Mouse (Mus musculus) ZHBTc4 (cell line): Measurements from ENCODE around the gene Elk4.

Source experiments
- DNase-seq: peaks from one replicate; pipeline ENCODE4 v3.0.0-alpha.2; 2011; ENCODE audit warnings: low read depth, low spot score

The Elk4 gene

GRCm38 (mm10) chr1:132012861-132013260, 5.5 kb downstream of the Elk4 start:
- no peak for DNase-seq

GRCm38 (mm10) chr1:132014800-132015199, 7.4 kb downstream of the Elk4 start:
- DNase-seq = peak; percentile 55

DNA sequence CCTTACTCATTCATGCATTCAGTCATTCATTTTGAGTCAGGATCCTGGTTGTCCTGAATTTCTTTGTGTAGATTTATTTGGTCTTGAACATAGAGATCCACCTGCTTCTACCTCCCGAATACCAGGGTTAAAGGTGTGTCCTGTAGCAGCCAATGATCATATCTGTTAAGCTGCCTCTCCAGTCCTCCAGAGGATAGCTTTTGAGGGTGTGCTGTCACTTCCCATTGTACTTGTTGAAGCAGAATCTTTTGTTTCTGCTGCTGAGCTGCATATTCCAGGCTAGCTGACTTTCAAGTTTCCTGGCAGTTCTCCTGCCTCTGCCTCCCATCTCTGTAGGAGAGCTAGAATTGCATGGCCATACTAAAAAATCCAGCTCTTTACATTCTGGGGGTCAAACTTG, 9.3 kb downstream of the Elk4 start:
- peak; percentile 62 for DNase-seq

GRCm38 (mm10) chr1:132019876-132020275, 12.5 kb downstream of the Elk4 start:
- no peak for DNase-seq

GRCm38 (mm10) chr1:132022107-132022506, 14.7 kb downstream of the Elk4 start:
- no peak for DNase-seq

- no peak for DNase-seq
These were observed 19.7 kb downstream of the Elk4 start for GRCm38 (mm10) chr1:132026925-132027646.

DNA sequence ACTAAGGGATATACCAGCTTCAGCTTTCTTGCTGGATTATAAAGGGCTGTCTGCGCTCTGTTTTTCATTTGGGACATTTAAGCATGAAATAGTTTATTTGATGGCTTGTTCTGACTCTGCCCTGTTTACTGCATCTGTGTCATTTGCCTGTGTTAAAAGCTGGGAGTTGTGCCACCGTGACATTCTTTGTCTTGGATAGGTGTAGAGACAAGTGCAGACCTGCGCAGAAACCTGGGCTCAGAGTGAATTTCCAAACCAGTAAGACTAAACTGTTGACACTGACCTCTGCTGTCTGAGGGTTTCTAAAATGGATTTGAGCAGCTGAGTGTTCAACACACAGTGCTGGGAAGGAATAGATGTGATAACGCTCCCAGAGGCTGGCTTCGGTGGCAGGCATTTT, 20.6 kb downstream of the Elk4 start:
- DNase-seq = no peak

- DNase-seq = no peak
These were observed 21.0 kb downstream of the Elk4 start for GRCm38 (mm10) chr1:132028413-132028812.

- DNase-seq = no peak
These were observed 23.2 kb downstream of the Elk4 start for GRCm38 (mm10) chr1:132030574-132030973.

GRCm38 (mm10) chr1:132032172-132032571, 24.8 kb downstream of the Elk4 start:
- DNase-seq = no peak

DNA sequence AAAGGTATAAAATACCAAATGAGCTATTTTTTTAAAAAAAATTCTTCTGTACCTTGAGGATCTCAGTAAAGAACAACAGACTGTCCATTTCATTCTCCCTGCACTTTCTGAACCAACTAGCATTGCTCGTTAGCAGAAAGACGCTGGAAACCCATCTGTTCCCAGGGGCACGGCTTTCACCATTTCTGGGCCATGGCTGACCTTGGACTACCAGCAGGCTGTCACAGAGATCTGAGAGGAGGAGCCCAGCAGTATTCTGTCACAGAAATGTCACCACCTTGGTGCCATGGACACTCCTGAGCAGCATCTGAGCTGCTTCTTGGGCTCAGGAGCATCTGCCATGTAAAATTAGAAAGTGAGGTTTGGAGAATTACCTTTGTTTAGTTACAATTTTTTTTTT, 30.3 kb downstream of the Elk4 start:
- DNase-seq = no peak

GRCm38 (mm10) chr1:132038753-132039152, 31.3 kb downstream of the Elk4 start:
- no peak for DNase-seq

DNA sequence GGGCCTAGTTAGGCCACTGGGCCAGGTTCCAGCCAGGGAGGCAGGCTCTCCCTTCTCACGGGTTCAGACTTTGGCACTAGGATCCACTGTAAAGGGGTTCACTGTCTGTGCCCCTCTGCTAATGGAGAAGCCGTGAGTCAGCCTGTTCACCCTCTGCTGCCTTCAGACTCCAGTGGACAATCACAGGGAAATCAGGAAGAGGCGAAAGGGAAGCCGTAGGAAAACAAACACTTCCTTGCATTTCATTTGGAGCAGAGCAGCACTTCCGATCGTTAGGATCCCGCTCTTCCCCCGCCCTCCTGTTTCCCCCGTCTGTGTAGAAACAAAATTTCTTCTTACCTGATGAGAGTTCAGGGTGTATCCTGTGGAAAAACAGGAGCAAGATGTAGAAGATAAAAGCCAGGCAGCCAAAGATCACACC, 32.8 kb downstream of the Elk4 start:
- no peak for DNase-seq

- DNase-seq = no peak
These were observed 36.4 kb downstream of the Elk4 start for GRCm38 (mm10) chr1:132043759-132044158.

DNA sequence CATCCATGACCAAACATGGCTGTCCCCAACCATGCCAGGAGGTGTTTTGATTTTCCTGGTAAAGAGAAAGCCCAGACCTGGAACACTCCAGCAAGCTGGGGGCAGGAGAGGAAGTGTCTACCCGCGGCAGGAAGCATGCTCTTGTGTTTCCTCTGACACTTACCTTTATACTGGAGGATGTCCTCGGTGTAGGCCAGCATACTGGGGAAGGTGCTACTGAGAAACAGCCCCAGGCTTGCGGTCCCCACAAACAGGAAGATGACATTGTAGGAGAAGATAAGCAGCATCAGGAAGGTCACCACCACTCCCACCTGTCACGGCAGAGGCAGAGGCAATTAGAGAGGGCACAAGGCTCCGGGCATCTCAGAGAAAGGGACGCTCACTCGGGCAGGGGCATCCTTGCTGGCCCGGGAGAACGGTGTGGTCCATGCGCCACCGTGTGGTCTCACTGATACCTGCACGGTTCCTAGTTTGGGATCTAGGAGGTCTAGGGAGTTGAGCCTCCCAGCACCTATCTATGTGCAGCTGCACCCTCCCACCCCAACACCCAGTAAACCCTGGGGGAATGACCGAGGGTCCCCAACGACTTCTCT, 38.8 kb downstream of the Elk4 start:
- DNase-seq = peak; percentile 65

DNA sequence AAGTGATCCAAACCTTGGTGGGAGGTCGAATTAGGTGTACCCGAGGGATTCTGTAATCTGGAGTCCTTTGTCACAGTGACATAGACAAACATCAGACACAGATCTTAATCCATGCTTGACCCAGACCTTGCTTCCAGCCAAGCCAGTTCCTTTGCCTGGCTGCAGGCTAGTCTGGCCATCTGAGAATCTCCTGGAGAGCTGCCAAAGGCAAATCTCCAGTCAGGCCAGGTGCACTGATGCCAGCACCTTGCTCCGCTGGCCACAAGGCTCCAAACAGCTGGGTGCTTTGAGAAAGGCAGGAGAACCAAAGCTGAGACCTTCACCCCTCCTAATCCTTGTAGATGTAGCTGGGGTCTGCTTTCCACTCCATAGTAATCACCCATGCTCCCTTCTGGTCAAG, 44.3 kb downstream of the Elk4 start:
- DNase-seq = no peak

- no peak for DNase-seq
These were observed 47.0 kb downstream of the Elk4 start for GRCm38 (mm10) chr1:132054387-132054786.

DNA sequence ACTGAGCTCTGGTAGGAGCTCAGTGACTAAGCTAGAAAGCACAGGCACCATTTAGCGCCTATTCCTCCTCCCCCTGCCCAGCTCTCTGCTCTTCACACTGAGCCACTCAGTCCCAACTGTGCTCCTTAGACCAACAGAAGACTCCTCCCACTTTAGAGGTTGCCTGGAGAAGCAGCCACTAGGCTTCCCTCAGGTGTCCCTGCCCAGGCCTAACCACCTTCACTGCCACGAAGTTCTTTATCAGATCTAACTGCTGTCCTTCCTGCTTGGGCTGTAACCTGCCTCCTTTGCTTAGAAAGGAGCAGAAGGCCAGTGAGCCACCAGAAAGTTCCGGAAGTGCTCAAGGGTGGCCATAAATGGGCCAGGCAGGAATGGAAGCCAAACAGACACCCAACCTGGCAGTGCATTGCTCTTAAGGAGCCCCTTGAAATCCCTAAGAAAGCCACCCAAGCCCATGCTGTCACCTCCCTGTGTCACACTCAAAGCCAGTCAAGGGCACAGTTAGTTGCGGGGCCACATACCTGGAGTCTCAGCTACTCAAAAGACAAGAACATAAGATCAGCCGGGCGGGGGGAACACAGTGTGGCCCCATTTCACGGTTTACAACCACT, 47.8 kb downstream of the Elk4 start:
- DNase-seq = no peak

DNA sequence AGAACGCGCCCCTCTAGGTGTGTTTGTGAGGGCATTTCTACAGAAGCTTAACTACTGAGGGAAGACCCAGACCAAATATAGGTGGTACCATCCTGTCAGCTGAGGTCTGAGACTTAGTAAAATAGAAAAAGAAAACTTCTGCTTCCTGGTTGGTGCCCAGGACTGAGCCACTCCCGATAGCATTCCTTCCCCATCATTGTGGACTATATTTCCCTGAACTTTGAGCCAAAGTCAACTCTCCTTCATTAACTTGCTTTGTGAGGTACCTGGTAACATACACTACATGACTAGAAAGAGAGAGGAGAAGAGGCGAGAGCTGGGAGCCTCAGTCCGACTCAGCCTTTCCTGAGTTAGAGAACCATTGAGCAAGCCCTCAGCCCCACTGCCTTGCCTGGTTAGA, 51.2 kb downstream of the Elk4 start:
- DNase-seq = no peak

GRCm38 (mm10) chr1:132060036-132060769, 52.8 kb downstream of the Elk4 start:
- DNase-seq = no peak

DNA sequence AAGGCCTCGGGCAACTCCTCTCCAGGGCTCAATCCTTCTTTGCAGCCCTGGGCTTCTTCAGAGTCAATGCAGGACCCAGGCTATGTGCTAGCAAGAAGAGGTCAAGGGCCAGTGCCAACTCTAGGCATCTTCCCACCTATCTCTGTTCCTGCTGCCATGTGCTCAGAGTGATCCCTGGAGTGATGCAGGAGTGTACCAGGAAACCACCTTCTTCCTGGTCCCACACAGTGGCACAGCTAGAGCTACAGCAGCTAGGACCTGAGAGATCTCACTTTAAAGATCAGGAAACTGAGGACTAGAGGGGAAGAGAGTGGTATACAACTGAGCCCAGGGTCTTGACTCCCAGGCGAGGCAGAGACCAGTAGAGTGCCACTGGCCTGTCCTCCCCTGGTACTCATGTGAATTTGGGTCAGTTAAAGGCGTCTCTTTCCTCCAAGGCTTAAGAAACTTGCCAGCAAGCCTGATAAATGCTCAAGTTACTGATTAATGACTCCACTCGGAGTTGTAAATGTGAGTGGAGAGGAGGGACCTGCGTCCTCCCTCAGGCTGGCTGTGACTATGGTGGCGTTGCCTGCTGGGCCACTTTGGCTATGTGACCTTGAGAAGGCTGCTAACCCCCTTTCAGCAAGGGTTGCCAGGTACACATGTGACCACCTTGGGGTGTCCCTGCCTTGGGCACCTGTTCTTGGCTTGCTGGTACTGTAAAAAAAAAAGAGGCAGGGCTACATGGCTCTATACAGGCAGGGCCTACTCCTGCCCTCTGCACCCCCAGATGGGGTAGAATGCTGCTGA, 54.5 kb downstream of the Elk4 start:
- DNase-seq = no peak

DNA sequence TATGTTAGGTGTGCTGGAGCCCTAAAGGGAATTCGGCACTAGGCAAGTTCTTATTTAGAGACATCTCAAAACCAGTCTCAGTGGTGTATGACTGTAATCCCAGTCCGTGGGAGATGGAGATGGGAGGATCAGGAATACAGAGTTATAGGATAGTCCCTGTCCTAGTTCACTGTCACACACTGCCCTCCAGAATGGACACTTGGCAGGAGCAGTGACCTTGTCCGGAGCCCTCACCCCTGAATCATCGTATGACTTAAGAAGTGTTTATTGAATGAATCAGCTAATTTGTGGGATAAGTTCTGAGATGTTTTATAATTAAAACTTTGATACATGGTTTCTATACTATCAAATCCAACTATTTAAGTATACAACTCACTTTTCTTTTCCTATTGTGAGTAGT, 55.7 kb downstream of the Elk4 start:
- no peak for DNase-seq
